32 mouse cellular contexts compared by ENCODE assay signal in genomic region chr2:112236620-112237019, GRCm38 (mm10). TPM values are rescaled to one million over a fixed set of nuclear protein-coding genes. Genes with fewer than 3 reads are reported as not detected.
A peak's percentile ranks its signal among the peaks of the same experiment; 100 is the strongest.
DNase-seq lines count a peak whose midpoint lies in the region; ATAC-seq and TF ChIP-seq lines count a peak whose summit lies in the region.
"Had no signal": no experiment of that assay in that cellular context is flagged by ENCODE, and none has a peak within 500 bp of the region (broad histone marks: within the 10 kb centered on the region; RNA-seq: fewer than 3 reads in every experiment).

No protein-coding gene starts in this region.

- peaks cover 9% of the 10 kb centered on the region for H3K79me2 ChIP-seq in MEL (ENCODE audit: control insufficient read depth, insufficient read depth, low read length, poor library complexity)

- no peaks in the 10 kb centered on the region for H3K36me3 ChIP-seq in forebrain, embryonic 11.5 days (ENCODE audit: control insufficient read depth, insufficient read depth, low read length)
- no peaks in the 10 kb centered on the region for H3K36me3 ChIP-seq in forebrain, embryonic 13.5 days (ENCODE audit: poor library complexity, severe bottlenecking)
- peaks cover 0 to 3% of the 10 kb centered on the region in 2 experiments; a peak in 1 of 4 replicates for H3K36me3 ChIP-seq in MEL (ENCODE audit: control insufficient read depth in 1 of 2, insufficient read depth in 2 of 2, low read length in 2 of 2)
- no peaks in the 10 kb centered on the region for H3K36me3 ChIP-seq in forebrain, postnatal 0 days (ENCODE audit: insufficient read depth)
- H3K36me3 ChIP-seq: forebrain, embryonic 12.5 days; heart, embryonic 13.5 days; hindbrain, embryonic 12.5 days; hindbrain, embryonic 15.5 days had no signal

- 83% methylated on average over 2 of the region's 2 CpGs for WGBS in forebrain, embryonic 11.5 days
- 90% methylated on average over 2 of the region's 2 CpGs for WGBS in forebrain, embryonic 13.5 days
- 69% methylated on average over 2 of the region's 2 CpGs for WGBS in forebrain, postnatal 0 days

- peak; percentile 50 to 51 for DNase-seq in adrenal gland, adult (ENCODE audit: inconsistent age in 2 of 2, low spot score in 1 of 2)
- DNase-seq in adrenal gland, adult 8-10 months = no peak
- DNase-seq in forebrain, embryonic 11.5 days (ENCODE audit: low spot score) = peak; percentile 42
- DNase-seq in MEL (ENCODE audit: low read depth, low spot score) = no peak
- no peak for DNase-seq in yolk sac, embryonic 10.5 days (ENCODE audit: low spot score)
- DNase-seq in forebrain, postnatal 0 days = no peak
- DNase-seq: adrenal gland, postnatal 10 days; cerebellum, adult 18-20 months; cerebellum, adult 9-10 months; cerebellum, postnatal 14 days; gastrocnemius, adult 2 months; gastrocnemius, postnatal 14 days; heart, adult 18-20 months; heart, postnatal 14 days; heart, postnatal 4 days; kidney, adult 2 months had no signal

- no peak overlapping the region for H3K9ac ChIP-seq in forebrain, embryonic 11.5 days (ENCODE audit: low read length)
- no peak overlapping the region for H3K9ac ChIP-seq in forebrain, embryonic 13.5 days
- no peak overlapping the region for H3K9ac ChIP-seq in MEL (ENCODE audit: control insufficient read depth, low read depth, low read length, poor library complexity, severe bottlenecking)
- no peak overlapping the region for H3K9ac ChIP-seq in forebrain, postnatal 0 days
- H3K9ac ChIP-seq: forebrain, embryonic 12.5 days; heart, embryonic 13.5 days; hindbrain, embryonic 12.5 days; hindbrain, embryonic 15.5 days had no signal

- no peak for TF ChIP-seq EP300 in MEL (IDR thresholded peaks at IDR 0.05; ENCODE audit: low read depth in 1 of 2, low read length in 2 of 2)

- no peak overlapping the region for H3K4me3 ChIP-seq in forebrain, embryonic 11.5 days (ENCODE audit: low read depth, low read length)
- H3K4me3 ChIP-seq in forebrain, embryonic 13.5 days = no peak overlapping the region
- no peak overlapping the region for H3K4me3 ChIP-seq in MEL (ENCODE audit: control insufficient read depth in 1 of 2, insufficient read depth in 1 of 2, low read depth in 2 of 2, low read length in 2 of 2)
- no peak overlapping the region for H3K4me3 ChIP-seq in forebrain, postnatal 0 days (ENCODE audit: low read depth, low read length)
- H3K4me3 ChIP-seq: forebrain, embryonic 12.5 days; gastrocnemius, adult 2 months; heart, embryonic 13.5 days; hindbrain, embryonic 12.5 days; hindbrain, embryonic 15.5 days had no signal

- no peak for ATAC-seq in forebrain, embryonic 11.5 days (replicated peaks; ENCODE audit: low FRiP score)
- no peak for ATAC-seq in forebrain, embryonic 13.5 days
- no peak for ATAC-seq in forebrain, postnatal 0 days
- ATAC-seq: CD4-positive, CD25-positive, alpha-beta regulatory T cell, adult 4 months; forebrain, embryonic 16.5 days; intestine, postnatal 0 days; Patski had no signal

- no peaks in the 10 kb centered on the region; the same call in none of the 2 replicates for H3K4me1 ChIP-seq in forebrain, embryonic 11.5 days (replicated peaks; ENCODE audit: control insufficient read depth, insufficient read depth, low read length)
- H3K4me1 ChIP-seq in forebrain, embryonic 13.5 days = peaks cover 13% of the 10 kb centered on the region
- H3K4me1 ChIP-seq in MEL (ENCODE audit: control insufficient read depth in 1 of 2, insufficient read depth in 2 of 2, low read length in 2 of 2) = peaks cover 0 to 10% of the 10 kb centered on the region in 2 experiments; a peak in 3 of 4 replicates
- no peaks in the 10 kb centered on the region for H3K4me1 ChIP-seq in forebrain, postnatal 0 days (ENCODE audit: insufficient read depth)

- TF ChIP-seq CTCF in MEL (IDR thresholded peaks at IDR 0.05 in 2 of 3, conservative IDR thresholded peaks at IDR 0.05 in 1 of 3; ENCODE audit: control insufficient read depth in 1 of 3, insufficient read depth in 1 of 3, low read depth in 2 of 3, low read length in 3 of 3, poor library complexity in 1 of 3, severe bottlenecking in 1 of 3) = no peak
- TF ChIP-seq CTCF in forebrain, postnatal 0 days (IDR thresholded peaks at IDR 0.05; ENCODE audit: low read depth) = no peak

- TF ChIP-seq RAD21 in MEL (IDR thresholded peaks at IDR 0.05; ENCODE audit: low read depth, low read length) = no peak

- H3K27me3 ChIP-seq in forebrain, embryonic 11.5 days (ENCODE audit: control insufficient read depth, insufficient read depth, low read length) = no peaks in the 10 kb centered on the region
- peaks cover 4% of the 10 kb centered on the region; the same call in 1 of the 2 replicates for H3K27me3 ChIP-seq in forebrain, embryonic 13.5 days
- H3K27me3 ChIP-seq in MEL (ENCODE audit: control insufficient read depth in 1 of 2, insufficient read depth in 2 of 2, low read length in 2 of 2) = peaks cover 2 to 8% of the 10 kb centered on the region in 2 experiments
- no peaks in the 10 kb centered on the region for H3K27me3 ChIP-seq in forebrain, postnatal 0 days (ENCODE audit: insufficient read depth, low read length)
- H3K27me3 ChIP-seq: heart, embryonic 13.5 days; hindbrain, embryonic 15.5 days had no signal

- no peak for TF ChIP-seq POLR2A in MEL (IDR thresholded peaks at IDR 0.05; ENCODE audit: control insufficient read depth in 1 of 2, insufficient read depth in 1 of 2, low read depth in 1 of 2, low read length in 2 of 2, poor library complexity in 1 of 2)

- no peak overlapping the region for H3K4me2 ChIP-seq in forebrain, embryonic 11.5 days (ENCODE audit: low read depth, low read length, severe bottlenecking)
- H3K4me2 ChIP-seq in forebrain, embryonic 13.5 days = no peak overlapping the region
- no peak overlapping the region for H3K4me2 ChIP-seq in forebrain, postnatal 0 days (ENCODE audit: low read depth)
- H3K4me2 ChIP-seq: forebrain, embryonic 12.5 days; heart, embryonic 13.5 days; hindbrain, embryonic 12.5 days; hindbrain, embryonic 15.5 days had no signal

- no peaks in the 10 kb centered on the region for H3K9me3 ChIP-seq in forebrain, embryonic 11.5 days (ENCODE audit: control insufficient read depth, low read length)
- H3K9me3 ChIP-seq in forebrain, embryonic 13.5 days (replicated peaks) = no peaks in the 10 kb centered on the region
- no peaks in the 10 kb centered on the region for H3K9me3 ChIP-seq in MEL (replicated peaks; ENCODE audit: insufficient read depth, low read length)
- no peaks in the 10 kb centered on the region for H3K9me3 ChIP-seq in forebrain, postnatal 0 days (ENCODE audit: low read length)
- H3K9me3 ChIP-seq: forebrain, embryonic 12.5 days; heart, embryonic 13.5 days; hindbrain, embryonic 12.5 days; hindbrain, embryonic 15.5 days had no signal

- no peak overlapping the region for H3K27ac ChIP-seq in forebrain, embryonic 11.5 days (ENCODE audit: low read depth, low read length)
- H3K27ac ChIP-seq in forebrain, embryonic 13.5 days = no peak overlapping the region
- no peak overlapping the region for H3K27ac ChIP-seq in MEL (ENCODE audit: control insufficient read depth, low read depth, low read length)
- H3K27ac ChIP-seq in forebrain, postnatal 0 days (ENCODE audit: low read depth, low read length) = no peak overlapping the region
- H3K27ac ChIP-seq: forebrain, embryonic 12.5 days; gastrocnemius, adult 2 months; heart, embryonic 13.5 days; hindbrain, embryonic 12.5 days; hindbrain, embryonic 15.5 days had no signal

RNA-seq across cellular contexts. Expression of gene Lpcat4, which starts 2.6 kb away (rescaled TPM):
- 10 to 100 TPM in 1 of 4 experiments, 1 to 10 TPM in 3; 5.1 to 10.7 (median 7.1) TPM for total RNA-seq in adrenal gland, adult 8-10 months (2022)
- 12.9 and 14.2 TPM in 2 replicates for polyA plus RNA-seq in forebrain, embryonic 11.5 days (2014; fragmentation: Nextera tagmentation; extraction: Ambion mirVana)
- polyA plus RNA-seq in forebrain, embryonic 13.5 days (2015; fragmentation: Nextera tagmentation; extraction: Ambion mirVana) = 9.7 and 10.6 TPM in 2 replicates
- total RNA-seq in MEL (2012; rRNA removed) = 11.7 and 13.9 TPM in 2 replicates
- 10 to 100 TPM in 1 of 2 experiments, not detected in 1; 69.9 TPM for polyA plus RNA-seq in MEL (2012; ENCODE audit: insufficient read depth in 1 of 2, insufficient read length in 2 of 2, low read depth in 1 of 2, low replicate concordance in 2 of 2, missing spikeins in 1 of 2)
- 23.9 and 27.6 TPM in 2 replicates for total RNA-seq in forebrain, postnatal 0 days (2014; rRNA removed)
- 12.8 and 17.3 TPM in 2 replicates for polyA plus RNA-seq in forebrain, postnatal 0 days (2015; fragmentation: Nextera tagmentation; extraction: Ambion mirVana)

RNA-seq across cellular contexts. Expression of gene Nutm1, which starts 22.5 kb away (rescaled TPM):
- total RNA-seq in adrenal gland, adult 8-10 months (2022) = under 1 TPM in 1 of 4 experiments, not detected in 3; 0.06 TPM
- polyA plus RNA-seq in forebrain, embryonic 11.5 days (2014; fragmentation: Nextera tagmentation; extraction: Ambion mirVana) = 0.05 TPM in 1 of 2 replicates, not detected in the other
- polyA plus RNA-seq in forebrain, embryonic 13.5 days (2015; fragmentation: Nextera tagmentation; extraction: Ambion mirVana) = not detected in 2 replicates
- 0.04 TPM in 1 of 2 replicates, not detected in the other for total RNA-seq in MEL (2012; rRNA removed)
- polyA plus RNA-seq in MEL (2012; ENCODE audit: insufficient read depth in 1 of 2, insufficient read length in 2 of 2, low read depth in 1 of 2, low replicate concordance in 2 of 2, missing spikeins in 1 of 2) = under 1 TPM in 1 of 2 experiments, not detected in 1; 0.13 TPM
- total RNA-seq in forebrain, postnatal 0 days (2014; rRNA removed) = not detected in 2 replicates
- 0.08 and 0.09 TPM in 2 replicates for polyA plus RNA-seq in forebrain, postnatal 0 days (2015; fragmentation: Nextera tagmentation; extraction: Ambion mirVana)
- total RNA-seq: adrenal gland, postnatal 10 days; gastrocnemius, adult 2 months; gastrocnemius, postnatal 14 days; gastrocnemius, postnatal 4 days; heart, adult 18-20 months; heart, postnatal 14 days; heart, postnatal 4 days had no signal
- polyA plus RNA-seq: CD4-positive, CD25-positive, alpha-beta regulatory T cell, adult 4 months; embryonic facial prominence, embryonic 11.5 days; embryonic facial prominence, embryonic 14.5 days; forebrain, embryonic 12.5 days; forebrain, embryonic 16.5 days; frontal cortex, adult 2 months; heart, embryonic 16.5 days; intestine, embryonic 14.5 days had no signal

RNA-seq across cellular contexts. Expression of gene Nop10, which starts 25.1 kb away (rescaled TPM):
- total RNA-seq in adrenal gland, adult 8-10 months (2022) = 100 to 1,000 TPM in 2 of 4 experiments, 10 to 100 TPM in 2; 77.3 to 151 (median 111) TPM
- 157 and 176 TPM in 2 replicates for polyA plus RNA-seq in forebrain, embryonic 11.5 days (2014; fragmentation: Nextera tagmentation; extraction: Ambion mirVana)
- polyA plus RNA-seq in forebrain, embryonic 13.5 days (2015; fragmentation: Nextera tagmentation; extraction: Ambion mirVana) = 180 and 196 TPM in 2 replicates
- 275 and 283 TPM in 2 replicates for total RNA-seq in MEL (2012; rRNA removed)
- 100 to 1,000 TPM in 1 of 2 experiments, not detected in 1; 253 TPM for polyA plus RNA-seq in MEL (2012; ENCODE audit: insufficient read depth in 1 of 2, insufficient read length in 2 of 2, low read depth in 1 of 2, low replicate concordance in 2 of 2, missing spikeins in 1 of 2)
- total RNA-seq in forebrain, postnatal 0 days (2014; rRNA removed) = 95.1 and 120 TPM in 2 replicates
- polyA plus RNA-seq in forebrain, postnatal 0 days (2015; fragmentation: Nextera tagmentation; extraction: Ambion mirVana) = 160 and 215 TPM in 2 replicates

RNA-seq across cellular contexts. Expression of gene Slc12a6, which starts 29.0 kb away (rescaled TPM):
- total RNA-seq in adrenal gland, adult 8-10 months (2022) = 10 to 100 TPM; 41.1 to 56.3 (median 49.1) TPM
- 16.0 and 16.2 TPM in 2 replicates for polyA plus RNA-seq in forebrain, embryonic 11.5 days (2014; fragmentation: Nextera tagmentation; extraction: Ambion mirVana)
- 11.8 and 14.7 TPM in 2 replicates for polyA plus RNA-seq in forebrain, embryonic 13.5 days (2015; fragmentation: Nextera tagmentation; extraction: Ambion mirVana)
- 20.4 and 21.7 TPM in 2 replicates for total RNA-seq in MEL (2012; rRNA removed)
- 10 to 100 TPM in 1 of 2 experiments, not detected in 1; 21.2 TPM for polyA plus RNA-seq in MEL (2012; ENCODE audit: insufficient read depth in 1 of 2, insufficient read length in 2 of 2, low read depth in 1 of 2, low replicate concordance in 2 of 2, missing spikeins in 1 of 2)
- total RNA-seq in forebrain, postnatal 0 days (2014; rRNA removed) = 54.4 and 69.3 TPM in 2 replicates
- polyA plus RNA-seq in forebrain, postnatal 0 days (2015; fragmentation: Nextera tagmentation; extraction: Ambion mirVana) = 7.8 and 10.6 TPM in 2 replicates

RNA-seq across cellular contexts. Expression of gene Gm21985, which starts 29.5 kb away (rescaled TPM):
- 1 to 10 TPM in 1 of 4 experiments, not detected in 3; 1.5 TPM for total RNA-seq in adrenal gland, adult 8-10 months (2022)
- 0.09 TPM in 1 of 2 replicates, not detected in the other for polyA plus RNA-seq in forebrain, embryonic 11.5 days (2014; fragmentation: Nextera tagmentation; extraction: Ambion mirVana)
- polyA plus RNA-seq in forebrain, embryonic 13.5 days (2015; fragmentation: Nextera tagmentation; extraction: Ambion mirVana) = not detected in 2 replicates
- 0.04 TPM in 1 of 2 replicates, not detected in the other for total RNA-seq in MEL (2012; rRNA removed)
- polyA plus RNA-seq in MEL (2012; ENCODE audit: insufficient read depth in 1 of 2, insufficient read length in 2 of 2, low read depth in 1 of 2, low replicate concordance in 2 of 2, missing spikeins in 1 of 2) = not detected
- 1.9 and 2.9 TPM in 2 replicates for total RNA-seq in forebrain, postnatal 0 days (2014; rRNA removed)
- not detected in 2 replicates for polyA plus RNA-seq in forebrain, postnatal 0 days (2015; fragmentation: Nextera tagmentation; extraction: Ambion mirVana)
- total RNA-seq: gastrocnemius, postnatal 4 days; heart, postnatal 4 days had no signal
- polyA plus RNA-seq: C2C12; CD4-positive, CD25-positive, alpha-beta regulatory T cell, adult 4 months; embryonic facial prominence, embryonic 11.5 days; embryonic facial prominence, embryonic 14.5 days; forebrain, embryonic 12.5 days; forebrain, embryonic 16.5 days; heart, embryonic 13.5 days; heart, embryonic 16.5 days; hindbrain, embryonic 12.5 days; hindbrain, embryonic 15.5 days; intestine, embryonic 14.5 days; intestine, postnatal 0 days; kidney, adult 2 months had no signal

Comparison
In these comparisons a context has a peak if more than half of its experiments do, and no peak if none do; other contexts are left out.
1. DNase-seq: peak in adrenal gland, adult (2 of 2) and forebrain, embryonic 11.5 days (single experiment); none in adrenal gland, adult 8-10 months (single experiment), MEL (single experiment), yolk sac, embryonic 10.5 days (single experiment) and forebrain, postnatal 0 days (single experiment).